Mouse (Mus musculus) embryonic facial prominence, embryonic 11.5 days (tissue): ENCODE measurements at regions not wholly inside any gene's neighbourhood (a gene's known extent, or its start where the extent isn't known, plus 50 kb on each side); places are given as distances from the start of the nearest gene placed in this dataset.

Experiments
- ATAC-seq: fragments of 200-750 bp; cut with Nextera tagmentation; replicated peaks from 2 replicates; pipeline ENCODE4 v1.8.0; 2017; ENCODE audit warnings: low read depth; ENCODE audit not compliant: insufficient number of reproducible peaks, low FRiP score, low TSS enrichment
- DNase-seq: peaks from one replicate; pipeline ENCODE4 v3.0.0-alpha.2; 2015; ENCODE audit warnings: low spot score
- H3K27ac ChIP-seq: fragments of 300-500 bp; sonication (generic); replicated peaks from 2 replicates; pipeline ENCODE4 v1.5.1; 2014; ENCODE audit warnings: mild to moderate bottlenecking, low read depth, low read length, control low read depth
- H3K27me3 ChIP-seq: fragments of 300-500 bp; sonication (generic); 2 replicates; pipeline ENCODE4 v1.6.1; 2014; ENCODE audit warnings: mild to moderate bottlenecking, low read length, moderate library complexity, mixed read lengths; ENCODE audit not compliant: control insufficient read depth, insufficient read depth
- H3K36me3 ChIP-seq: fragments of 300-500 bp; sonication (generic); replicated peaks from 2 replicates; pipeline ENCODE4 v1.6.1; 2014; ENCODE audit warnings: low read depth, mild to moderate bottlenecking, low read length, moderate library complexity, mixed read lengths; ENCODE audit not compliant: control insufficient read depth, insufficient read depth
- H3K4me1 ChIP-seq: fragments of 300-500 bp; sonication (generic); 2 replicates; pipeline ENCODE4 v1.6.1; 2014; ENCODE audit warnings: low read length, mixed read lengths; ENCODE audit not compliant: control insufficient read depth, insufficient read depth
- H3K4me2 ChIP-seq: fragments of 300-500 bp; sonication (generic); 2 replicates; pipeline ENCODE4 v1.6.1; 2014; ENCODE audit warnings: low read depth, mild to moderate bottlenecking, control low read depth, low read length, moderate library complexity
- H3K4me3 ChIP-seq: fragments of 300-500 bp; sonication (generic); 2 replicates; pipeline ENCODE4 v1.5.1; 2014; ENCODE audit warnings: low read depth, low read length, control low read depth
- H3K9ac ChIP-seq: fragments of 300-500 bp; sonication (generic); replicated peaks from 2 replicates; pipeline ENCODE4 v1.6.1; 2014; ENCODE audit warnings: mild to moderate bottlenecking, control low read depth, low read length
- H3K9me3 ChIP-seq: fragments of 300-500 bp; sonication (generic); replicated peaks from 2 replicates; pipeline ENCODE4 v1.6.1; 2016; ENCODE audit warnings: mild to moderate bottlenecking, low read length, inconsistent platforms, mixed read lengths; ENCODE audit not compliant: control insufficient read depth
- WGBS: fragments of 180-500 bp; shearing (Covaris S2); extraction: QIAGEN DNeasy Blood & Tissue Kit; methylation state at CpG from one replicate; pipeline ENCODE4 v1.1.7; 2014; 5-methylcytosine and 5-hydroxymethylcytosine counted together

DNA sequence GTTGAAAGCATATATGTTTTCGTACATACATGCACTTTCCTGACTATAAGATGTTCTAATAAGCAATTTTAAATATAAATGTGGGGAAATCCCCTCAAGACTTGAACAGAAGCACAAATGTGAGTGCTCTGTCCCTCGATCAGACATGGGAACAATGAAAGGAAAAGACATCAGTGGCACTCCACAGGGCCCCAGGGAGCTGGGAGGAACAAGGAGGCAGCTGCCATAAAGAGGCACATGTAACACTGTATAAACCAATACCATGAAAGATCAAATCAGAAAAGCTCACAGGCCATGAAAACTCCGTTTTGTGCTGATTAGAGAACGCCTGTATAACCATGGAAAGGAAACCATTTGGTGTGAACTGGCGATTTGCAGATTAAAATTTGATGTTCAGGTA is 839.5 kb upstream of the Jmjd1c start:
- ATAC-seq (no peak), DNase-seq (no peak)
- no peak overlapping the region for H3K9ac ChIP-seq
- H3K4me3 ChIP-seq: no peak overlapping the region
- 77% methylated on average over 5 of the region's 5 CpGs for WGBS
- H3K27ac ChIP-seq: no peak overlapping the region
- H3K9me3 ChIP-seq: no peaks in the 10 kb centered on the region
- no peaks in the 10 kb centered on the region for H3K36me3 ChIP-seq
- H3K27me3 ChIP-seq: no peaks in the 10 kb centered on the region
- no peaks in the 10 kb centered on the region for H3K4me1 ChIP-seq
- H3K4me2 ChIP-seq: no peak overlapping the region

DNA sequence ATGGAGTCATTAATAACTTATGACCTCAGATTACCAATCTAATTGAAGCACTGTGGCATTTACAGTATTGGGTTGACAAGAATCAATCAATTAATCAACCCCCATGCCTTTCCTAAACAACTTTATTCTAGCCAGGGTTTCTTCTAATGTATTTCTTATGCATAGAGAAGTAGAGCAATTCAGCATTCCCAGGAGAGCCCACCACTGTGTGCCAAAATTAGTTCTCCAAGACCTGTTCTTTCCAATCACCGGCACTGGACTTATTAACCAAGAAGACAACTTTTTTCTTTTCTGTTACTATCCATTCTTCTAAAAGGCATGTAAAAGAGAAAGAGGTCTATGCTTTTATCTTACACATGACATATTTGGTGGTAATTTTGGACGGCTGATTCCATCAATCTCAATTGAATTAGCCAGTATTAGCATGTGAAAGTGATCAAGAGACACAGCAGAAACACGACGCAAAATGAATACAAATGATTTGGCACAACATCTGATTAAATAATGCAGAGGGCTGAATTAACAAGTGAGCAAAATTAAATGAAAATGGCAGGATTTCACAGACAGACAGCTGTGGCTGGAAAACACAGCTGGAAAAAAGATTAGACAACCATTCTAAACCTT is 825.2 kb upstream of the Jmjd1c start:
- no peaks in the 10 kb centered on the region for H3K27me3 ChIP-seq
- no peaks in the 10 kb centered on the region for H3K4me1 ChIP-seq
- no peak overlapping the region for H3K27ac ChIP-seq
- H3K4me2 ChIP-seq: no peak overlapping the region
- WGBS: 73% methylated on average over 4 of the region's 4 CpGs
- DNase-seq: no peak
- no peak for ATAC-seq
- H3K36me3 ChIP-seq: no peaks in the 10 kb centered on the region
- H3K4me3 ChIP-seq: no peak overlapping the region
- H3K9me3 ChIP-seq: no peaks in the 10 kb centered on the region
- no peak overlapping the region for H3K9ac ChIP-seq

DNA sequence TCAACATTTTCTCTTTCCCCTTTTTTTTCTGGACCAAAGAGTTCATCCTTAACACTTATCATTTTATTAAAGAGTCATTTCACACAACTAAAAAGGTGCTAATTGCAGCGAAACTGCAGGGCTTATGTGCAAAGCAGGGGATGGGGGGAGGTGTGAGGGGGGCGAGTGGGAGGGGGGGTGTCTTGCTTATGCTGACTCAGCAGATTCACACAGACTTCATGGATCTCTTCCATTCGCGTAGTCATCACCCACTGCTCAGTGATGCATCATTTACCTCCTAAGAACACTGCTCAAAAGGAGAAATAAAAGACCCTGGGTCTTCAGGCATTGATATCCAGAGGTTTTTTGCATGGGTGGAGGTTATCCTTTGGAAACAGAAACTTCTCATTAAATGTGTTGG is 800.3 kb upstream of the Jmjd1c start:
- Histone ChIP-seq H3K9me3 (no peaks in the 10 kb centered on the region), H3K4me2 (no peak overlapping the region), H3K36me3 (no peaks in the 10 kb centered on the region), H3K4me1 (no peaks in the 10 kb centered on the region), H3K27ac (no peak overlapping the region), H3K9ac (no peak overlapping the region), H3K4me3 (no peak overlapping the region), H3K27me3 (no peaks in the 10 kb centered on the region)
- 55% methylated on average over 4 of the region's 4 CpGs for WGBS
- ATAC-seq (no peak), DNase-seq (no peak)

- H3K36me3 ChIP-seq: no peaks in the 10 kb centered on the region
- 87% methylated on average over 2 of the region's 2 CpGs for WGBS
- no peak overlapping the region for H3K9ac ChIP-seq
Measured at GRCm38 (mm10) chr10:66303235-66303780, 792.6 kb upstream of the Jmjd1c start.

GRCm38 (mm10) chr10:66304901-66305300 is 791.0 kb upstream of the Jmjd1c start:
- Histone ChIP-seq H3K4me1 (no peaks in the 10 kb centered on the region), H3K27me3 (no peaks in the 10 kb centered on the region), H3K9me3 (no peaks in the 10 kb centered on the region), H3K4me2 (no peak overlapping the region), H3K36me3 (no peaks in the 10 kb centered on the region), H3K27ac (no peak overlapping the region), H3K4me3 (no peak overlapping the region), H3K9ac (no peak overlapping the region)
- DNase-seq (no peak), ATAC-seq (no peak)

More at GRCm38 (mm10) chr10:66303235-66303780, 792.6 kb upstream of the Jmjd1c start:
- no peaks in the 10 kb centered on the region for H3K4me1 ChIP-seq
- H3K4me2 ChIP-seq: no peak overlapping the region
- DNase-seq (no peak), ATAC-seq (no peak)
- no peak overlapping the region for H3K27ac ChIP-seq
- H3K4me3 ChIP-seq: no peak overlapping the region
- no peaks in the 10 kb centered on the region for H3K27me3 ChIP-seq
- no peaks in the 10 kb centered on the region for H3K9me3 ChIP-seq

- ATAC-seq (no peak), DNase-seq (no peak)
- Histone ChIP-seq H3K4me2 (no peak overlapping the region), H3K4me3 (no peak overlapping the region), H3K9me3 (no peaks in the 10 kb centered on the region), H3K9ac (no peak overlapping the region), H3K27me3 (no peaks in the 10 kb centered on the region), H3K4me1 (no peaks in the 10 kb centered on the region), H3K36me3 (no peaks in the 10 kb centered on the region), H3K27ac (no peak overlapping the region)
- WGBS: 44% methylated on average over 3 of the region's 3 CpGs
Measured at GRCm38 (mm10) chr10:66331166-66331565, 764.8 kb upstream of the Jmjd1c start.

DNA sequence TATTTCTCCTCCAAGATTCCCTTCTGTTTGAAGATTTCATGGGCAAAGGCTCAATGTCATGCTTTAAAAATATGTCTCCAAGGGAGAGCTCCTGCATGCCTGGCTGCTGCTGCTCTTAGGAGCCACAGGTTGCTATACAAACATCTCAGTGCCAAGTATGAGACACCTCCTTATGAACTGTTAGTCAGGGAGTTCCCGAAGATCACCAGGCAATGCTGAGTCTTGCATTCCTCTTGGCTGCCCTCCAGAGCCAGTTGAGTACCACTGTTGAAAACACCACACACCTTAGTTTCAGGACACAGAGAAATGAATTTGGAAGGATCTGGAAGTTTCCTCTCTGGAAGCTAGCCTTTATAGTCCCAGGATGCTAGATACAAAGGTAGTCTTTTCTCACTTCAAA is 757.9 kb upstream of the Jmjd1c start:
- DNase-seq (no peak), ATAC-seq (no peak)
- H3K9ac ChIP-seq: no peak overlapping the region
- H3K9me3 ChIP-seq: no peaks in the 10 kb centered on the region
- H3K4me2 ChIP-seq: no peak overlapping the region
- 90% methylated on average over 1 of the region's 1 CpGs for WGBS
- H3K27ac ChIP-seq: no peak overlapping the region
- H3K36me3 ChIP-seq: no peaks in the 10 kb centered on the region
- H3K4me3 ChIP-seq: no peak overlapping the region
- no peaks in the 10 kb centered on the region for H3K27me3 ChIP-seq
- H3K4me1 ChIP-seq: no peaks in the 10 kb centered on the region

GRCm38 (mm10) chr10:66342823-66343350 is 753.0 kb upstream of the Jmjd1c start:
- H3K27ac ChIP-seq: no peak overlapping the region
- ATAC-seq: no peak
- no peaks in the 10 kb centered on the region for H3K27me3 ChIP-seq
- H3K4me1 ChIP-seq: no peaks in the 10 kb centered on the region
- no peak overlapping the region for H3K4me3 ChIP-seq
- no peak overlapping the region for H3K4me2 ChIP-seq
- no peaks in the 10 kb centered on the region for H3K9me3 ChIP-seq
- H3K9ac ChIP-seq: no peak overlapping the region
- no peaks in the 10 kb centered on the region for H3K36me3 ChIP-seq
- WGBS: 69% methylated on average over 5 of the region's 5 CpGs
- DNase-seq: no peak
